Mouse (Mus musculus) cerebellum, adult 11 months (tissue): ENCODE results near the gene Cyp2b13.
"Not testable (repeated sequence)": the region's sequence is repeated elsewhere in the genome, so short reads cannot be mapped to it uniquely, and the experiment has no call there.

Experiments used
- DNase-seq: peaks from one replicate; pipeline ENCODE4 v3.0.0; 2022

The Cyp2b13 gene

DNA sequence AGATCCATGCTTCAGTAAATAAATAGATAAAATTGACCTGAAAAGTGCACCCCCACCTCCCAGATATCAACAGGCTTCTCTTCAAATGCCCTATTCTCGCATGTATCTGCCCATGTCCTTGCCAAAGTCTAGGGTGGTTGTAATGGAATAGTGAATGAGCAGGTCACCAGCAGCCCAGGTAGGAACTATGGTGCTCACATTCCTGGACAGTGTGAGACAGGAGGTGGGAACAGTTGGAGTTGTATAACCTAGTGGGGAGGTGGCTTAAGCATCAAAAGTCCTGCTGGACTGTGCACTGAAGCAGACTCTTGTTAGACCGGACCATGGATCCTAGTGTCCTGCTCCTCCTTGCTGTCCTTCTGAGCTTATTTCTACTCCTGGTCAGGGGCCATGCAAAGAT, at the start of gene Cyp2b13:
TSS of gene Cyp2b13 (plus strand) at position 301 of the 400 bp plus-strand sequence.
- not testable (repeated sequence) for DNase-seq

DNA sequence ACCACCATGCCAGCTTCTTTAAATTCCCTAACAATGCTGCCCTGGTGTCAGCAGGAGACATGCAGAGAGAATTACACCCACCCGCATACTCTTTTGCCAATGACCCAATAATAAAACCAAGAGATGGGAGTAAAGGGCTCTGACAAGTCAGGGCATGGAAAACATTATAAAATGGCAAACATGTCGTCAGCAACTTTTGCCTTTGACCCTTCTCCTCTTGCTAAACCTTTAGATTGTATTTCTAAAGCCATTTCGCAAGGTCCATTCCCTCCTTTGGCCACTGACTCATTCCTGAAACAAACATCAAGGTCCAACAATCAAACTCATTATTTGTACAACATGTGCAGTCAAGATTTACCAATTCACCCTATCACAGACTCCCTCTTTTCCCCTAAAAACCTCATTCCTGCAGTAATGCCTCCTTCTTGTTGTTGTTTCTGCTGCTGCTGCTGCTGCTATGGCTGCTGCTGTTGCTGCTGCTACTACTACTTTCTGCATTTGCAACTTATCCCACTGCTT, 41.4 kb upstream of the Cyp2b13 start:
- DNase-seq: not testable (repeated sequence)

DNA sequence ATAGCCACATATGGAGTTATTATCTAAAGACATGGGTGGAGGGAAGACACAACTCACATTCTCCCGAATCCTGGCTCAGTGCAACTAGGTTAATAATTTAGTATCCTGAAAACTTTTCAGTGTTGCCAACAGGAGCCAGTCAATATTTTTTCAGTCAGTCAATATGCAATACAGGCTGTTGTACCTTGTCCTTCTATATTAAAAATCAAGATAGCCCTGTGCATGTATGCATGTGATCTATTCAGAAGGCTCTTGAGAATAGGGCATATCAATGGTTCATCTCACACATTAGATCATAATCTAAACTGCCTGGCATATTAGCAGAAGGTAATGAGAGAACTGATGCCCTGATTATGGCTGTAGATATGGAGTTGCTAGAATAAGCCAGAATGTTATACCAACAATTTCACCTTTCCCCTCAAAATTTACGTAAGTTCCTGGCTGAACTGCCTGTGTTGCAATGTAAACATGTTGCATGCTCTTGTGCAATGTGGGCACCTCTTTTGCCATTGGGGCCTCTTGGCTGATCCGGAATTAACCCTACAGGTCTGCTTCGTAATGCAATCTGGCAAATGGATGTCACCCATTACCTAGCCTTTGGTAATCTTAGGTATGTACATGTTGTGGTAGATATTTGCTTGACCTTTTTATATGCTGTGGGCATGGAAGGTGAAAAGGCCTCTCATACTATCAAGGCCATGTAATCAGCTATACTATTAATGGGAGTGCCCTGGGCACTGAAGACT, 6.2 kb upstream of the Cyp2b13 start:
- DNase-seq: not testable (repeated sequence)

DNA sequence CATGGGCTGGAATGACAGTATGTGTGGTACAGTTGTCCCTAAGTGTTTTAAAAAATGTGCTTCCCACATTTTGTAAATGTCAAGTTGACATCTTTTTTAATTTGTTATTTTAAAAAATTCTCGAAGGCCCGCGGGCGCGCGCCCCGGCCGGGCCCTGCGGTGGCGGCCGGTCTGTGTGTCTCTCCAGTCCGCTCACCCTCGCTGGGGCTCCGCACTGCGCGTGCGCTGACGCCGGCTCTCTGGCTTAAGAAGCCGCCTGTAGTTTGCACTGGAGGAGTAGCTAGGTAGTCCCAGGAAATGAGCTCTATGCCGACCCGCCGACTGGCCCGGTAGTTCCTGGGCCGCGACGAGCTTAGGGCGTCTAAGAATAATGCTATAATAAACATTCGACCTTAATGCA, 10.4 kb downstream of the Cyp2b13 start:
- not testable (repeated sequence) for DNase-seq

DNA sequence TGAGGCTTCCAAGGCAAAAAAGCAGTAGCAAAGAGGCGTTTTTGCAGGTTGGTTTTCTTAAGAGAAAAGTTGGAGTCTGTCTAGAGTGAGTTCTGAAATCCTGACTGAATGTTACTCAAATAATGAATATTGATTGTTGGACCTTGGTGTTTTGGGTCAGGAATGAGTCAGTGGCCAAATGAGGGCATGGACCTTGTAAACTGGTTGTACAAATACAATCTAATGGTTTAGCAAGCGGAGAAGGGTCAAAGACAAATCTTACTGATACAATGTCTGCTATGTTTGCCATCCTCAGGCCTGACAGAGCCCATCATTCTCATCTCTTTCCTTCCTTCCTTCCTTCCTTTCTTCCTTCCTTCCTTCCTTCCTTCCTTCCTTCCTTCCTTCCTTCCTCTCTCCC, 21.3 kb downstream of the Cyp2b13 start:
- no peak for DNase-seq

DNA sequence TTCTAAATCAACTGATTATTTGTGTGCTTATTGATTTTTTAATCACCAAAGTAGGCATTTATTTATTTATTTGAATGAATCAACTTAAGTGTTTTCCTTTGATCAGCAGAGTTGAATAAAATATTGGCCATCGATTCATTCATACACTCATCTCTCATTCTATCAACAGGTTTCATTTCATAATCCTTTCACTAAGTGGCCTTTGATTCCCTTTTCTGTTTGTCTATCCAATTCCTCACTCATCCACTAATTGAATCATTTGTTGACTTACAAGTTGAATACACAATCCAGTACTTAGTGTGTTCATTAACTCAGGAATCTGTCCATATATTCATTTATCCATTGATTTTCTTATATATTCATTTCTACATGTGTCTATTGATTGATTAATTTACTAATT, 26.1 kb downstream of the Cyp2b13 start:
- DNase-seq: no peak

DNA sequence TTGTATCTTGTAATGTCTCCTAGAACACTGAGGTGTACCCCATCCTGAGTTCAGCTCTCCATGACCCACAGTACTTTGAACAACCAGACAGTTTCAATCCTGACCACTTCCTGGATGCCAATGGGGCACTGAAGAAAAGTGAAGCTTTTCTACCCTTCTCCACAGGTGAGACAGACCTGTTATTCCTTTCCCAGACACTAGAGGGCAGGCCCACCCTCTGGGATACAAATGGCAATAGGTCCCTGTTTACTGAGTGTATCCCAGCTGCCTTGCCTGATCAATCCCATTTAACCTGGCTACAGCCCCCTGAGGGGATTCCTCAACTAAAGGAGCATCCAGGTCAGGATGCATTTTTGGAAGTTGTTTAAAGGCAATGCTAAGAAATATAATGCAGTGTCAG, 27.3 kb downstream of the Cyp2b13 start:
- not testable (repeated sequence) for DNase-seq

DNA sequence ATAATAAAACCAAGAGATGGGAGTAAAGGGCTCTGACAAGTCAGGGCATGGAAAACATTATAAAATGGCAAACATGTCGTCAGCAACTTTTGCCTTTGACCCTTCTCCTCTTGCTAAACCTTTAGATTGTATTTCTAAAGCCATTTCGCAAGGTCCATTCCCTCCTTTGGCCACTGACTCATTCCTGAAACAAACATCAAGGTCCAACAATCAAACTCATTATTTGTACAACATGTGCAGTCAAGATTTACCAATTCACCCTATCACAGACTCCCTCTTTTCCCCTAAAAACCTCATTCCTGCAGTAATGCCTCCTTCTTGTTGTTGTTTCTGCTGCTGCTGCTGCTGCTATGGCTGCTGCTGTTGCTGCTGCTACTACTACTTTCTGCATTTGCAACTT, 78.3 kb downstream of the Cyp2b13 start:
- not testable (repeated sequence) for DNase-seq

DNA sequence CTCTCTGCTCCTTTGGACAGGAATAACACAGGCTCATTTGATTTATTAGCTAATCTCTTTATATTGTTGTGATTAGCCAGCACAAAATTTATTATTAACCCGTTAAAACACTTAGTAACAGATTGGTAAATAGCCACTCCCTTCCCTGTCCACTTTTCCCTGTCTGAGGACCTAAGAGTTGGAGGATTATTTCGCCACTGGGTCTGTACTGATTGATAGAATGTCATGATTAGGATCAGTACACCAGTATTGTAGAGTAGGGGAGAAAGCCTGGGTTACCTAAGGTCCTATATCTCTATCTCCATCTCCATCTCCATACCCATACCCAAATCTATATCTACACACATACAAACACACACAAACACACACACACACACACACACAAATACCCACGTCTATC, 82.4 kb downstream of the Cyp2b13 start:
- DNase-seq: not testable (repeated sequence)
